ENCODE assay signal across 7 mouse cellular contexts in the genomic region with DNA sequence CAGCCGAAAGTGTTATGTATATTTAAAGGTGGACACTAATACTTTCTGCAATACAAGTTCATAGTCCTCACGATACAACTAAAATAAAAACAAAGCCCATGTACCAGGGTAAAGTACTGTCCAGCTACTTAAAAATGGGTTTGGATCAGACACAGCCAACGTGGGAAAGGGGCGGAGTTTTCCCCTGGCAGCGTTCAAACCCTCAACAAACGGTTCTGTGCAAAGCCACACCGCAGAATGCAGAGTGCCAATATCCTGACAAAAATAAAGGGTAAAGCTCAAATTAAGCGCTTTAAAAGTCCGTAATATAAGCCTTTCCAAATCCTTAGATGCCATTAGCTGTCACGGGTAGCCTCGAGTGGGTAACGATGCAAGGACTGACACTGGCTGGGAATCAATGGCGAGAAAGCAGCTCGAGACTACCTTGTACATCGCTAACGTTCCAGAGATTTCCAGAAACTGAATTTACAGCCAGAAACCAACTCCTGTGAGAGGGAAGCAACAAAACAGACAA.
DNase-seq lines count a peak whose midpoint lies in the region; ATAC-seq and TF ChIP-seq lines count a peak whose summit lies in the region.

No protein-coding gene starts in this region.

- H3K27me3 ChIP-seq in forebrain, embryonic 16.5 days (replicated peaks; ENCODE audit: control insufficient read depth, insufficient read depth, low read length) = no peaks in the 10 kb centered on the region
- H3K27me3 ChIP-seq in intestine, postnatal 0 days (replicated peaks; ENCODE audit: control insufficient read depth, insufficient read depth, low read length) = no peaks in the 10 kb centered on the region
- H3K27me3 ChIP-seq in lung, embryonic 16.5 days (ENCODE audit: control insufficient read depth, insufficient read depth, low read depth, low read length) = no peaks in the 10 kb centered on the region

- peak overlapping the region; percentile 94 for H3K27ac ChIP-seq in forebrain, embryonic 16.5 days (ENCODE audit: low read length)
- peak overlapping the region; percentile 74 for H3K27ac ChIP-seq in intestine, postnatal 0 days (ENCODE audit: low read depth, low read length)
- peak overlapping the region; percentile 95 for H3K27ac ChIP-seq in lung, embryonic 16.5 days (ENCODE audit: low read length)

- H3K4me2 ChIP-seq in forebrain, embryonic 16.5 days (ENCODE audit: low read length) = peak overlapping the region; percentile 63
- peak overlapping the region; percentile 78 for H3K4me2 ChIP-seq in intestine, postnatal 0 days (replicated peaks; ENCODE audit: low read depth)
- H3K4me2 ChIP-seq in lung, embryonic 16.5 days (ENCODE audit: low read depth, low read length) = peak overlapping the region; percentile 73

- TF ChIP-seq CTCF in brain, embryonic 14.5 days (IDR thresholded peaks at IDR 0.05; ENCODE audit: borderline replicate concordance, extremely low read depth, insufficient read depth, insufficient read length) = no peak
- no peak for TF ChIP-seq CTCF in intestine, postnatal 0 days (IDR thresholded peaks at IDR 0.05; ENCODE audit: low read depth)

- ATAC-seq in forebrain, embryonic 16.5 days = peak; percentile 27
- peak; percentile 0; the same call in 1 of the 2 replicates for ATAC-seq in intestine, postnatal 0 days
- peak; percentile 41 for ATAC-seq in lung, embryonic 16.5 days (ENCODE audit: low read depth)

- H3K9me3 ChIP-seq in forebrain, embryonic 16.5 days (ENCODE audit: control insufficient read depth, low read length) = no peaks in the 10 kb centered on the region
- H3K9me3 ChIP-seq in intestine, postnatal 0 days (ENCODE audit: control insufficient read depth) = no peaks in the 10 kb centered on the region
- no peaks in the 10 kb centered on the region for H3K9me3 ChIP-seq in lung, embryonic 16.5 days (ENCODE audit: control insufficient read depth, low read length)

- 5% methylated on average over 16 of the region's 16 CpGs for WGBS in forebrain, embryonic 16.5 days
- 3% methylated on average over 16 of the region's 16 CpGs for WGBS in intestine, postnatal 0 days
- WGBS in lung, embryonic 16.5 days = 3% methylated on average over 16 of the region's 16 CpGs

- no peak for TF ChIP-seq POLR2A in brain, embryonic 14.5 days (IDR thresholded peaks at IDR 0.05; ENCODE audit: borderline replicate concordance, extremely low read depth, insufficient read depth, insufficient read length, poor library complexity, severe bottlenecking)

- H3K36me3 ChIP-seq in forebrain, embryonic 16.5 days (ENCODE audit: control insufficient read depth, insufficient read depth) = no peaks in the 10 kb centered on the region
- no peaks in the 10 kb centered on the region for H3K36me3 ChIP-seq in intestine, postnatal 0 days (ENCODE audit: control insufficient read depth, insufficient read depth)
- H3K36me3 ChIP-seq in lung, embryonic 16.5 days (ENCODE audit: control insufficient read depth, insufficient read depth, low read length) = no peaks in the 10 kb centered on the region

- H3K4me3 ChIP-seq in forebrain, embryonic 16.5 days (replicated peaks; ENCODE audit: low read length) = peak overlapping the region; percentile 50
- peak overlapping the region; percentile 42 for H3K4me3 ChIP-seq in intestine, postnatal 0 days (ENCODE audit: low read depth, low read length)
- peak overlapping the region; percentile 65 for H3K4me3 ChIP-seq in lung, embryonic 16.5 days (ENCODE audit: low read length)

- peak; percentile 7 to 22 for DNase-seq in spleen, postnatal 36 days (ENCODE audit: low spot score in 2 of 2)
- no peak for DNase-seq in spleen, adult 18-20 months
- peak; percentile 81 for DNase-seq in brain, embryonic 14.5 days (ENCODE audit: low read depth)
- peak; percentile 58 for DNase-seq in ovary, postnatal 36 days (ENCODE audit: low spot score)

- peaks cover 11% of the 10 kb centered on the region for H3K4me1 ChIP-seq in forebrain, embryonic 16.5 days (replicated peaks; ENCODE audit: control insufficient read depth, insufficient read depth, low read length)
- H3K4me1 ChIP-seq in intestine, postnatal 0 days (replicated peaks; ENCODE audit: control insufficient read depth, insufficient read depth, low read length) = no peaks in the 10 kb centered on the region; the same call in 1 of the 2 replicates
- H3K4me1 ChIP-seq in lung, embryonic 16.5 days (replicated peaks; ENCODE audit: control insufficient read depth, insufficient read depth, low read length) = peaks cover 8% of the 10 kb centered on the region

- peak overlapping the region; percentile 65 for H3K9ac ChIP-seq in forebrain, embryonic 16.5 days (replicated peaks; ENCODE audit: low read depth, low read length)
- H3K9ac ChIP-seq in intestine, postnatal 0 days (ENCODE audit: low read depth, low read length) = peak overlapping the region; percentile 52
- H3K9ac ChIP-seq in lung, embryonic 16.5 days (ENCODE audit: low read length) = peak overlapping the region; percentile 77

Comparison
In these comparisons a context has a peak if more than half of its experiments do, and no peak if none do; other contexts are left out.
1. DNase-seq: peak in spleen, postnatal 36 days (2 of 2), brain, embryonic 14.5 days (single experiment) and ovary, postnatal 36 days (single experiment); none in spleen, adult 18-20 months (0 of 2).
2. Peak in every context shown above with its lines, with median percentiles within 50 percentile points of each other: ATAC-seq, H3K27ac ChIP-seq, H3K4me2 ChIP-seq, H3K4me3 ChIP-seq and H3K9ac ChIP-seq.